Mouse (Mus musculus) MEL (cell line): ENCODE results near the gene Bcl7c.

Experiments used
- BHLHE40 ChIP-seq: IDR thresholded peaks from 2 replicates; pipeline ENCODE4 v1.6.1; 2012; ENCODE audit warnings: low read depth, mild to moderate bottlenecking, inconsistent platforms, low read length, improper control_type of control experiment, borderline replicate concordance
- CTCF ChIP-seq, 3 experiments: IDR thresholded peaks in 2 of 3; conservative IDR thresholded peaks in 1 of 3; 2 replicates each; pipeline ENCODE4 v1.5.1; 2011 to 2012; ENCODE audit warnings: low read length in 3 of 3, low read depth in 2 of 3, mild to moderate bottlenecking in 2 of 3, improper control_type of control experiment in 1 of 3, inconsistent platforms in 1 of 3, mixed read lengths in 1 of 3, moderate library complexity in 1 of 3; ENCODE audit not compliant: control insufficient read depth in 1 of 3, insufficient read depth in 1 of 3, poor library complexity in 1 of 3, severe bottlenecking in 1 of 3
- GABPA ChIP-seq: IDR thresholded peaks from 2 replicates; pipeline ENCODE4 v1.6.1; 2012; ENCODE audit warnings: low read depth, mild to moderate bottlenecking, inconsistent platforms, low read length, improper control_type of control experiment, moderate library complexity
- POLR2A ChIP-seq, 2 experiments: IDR thresholded peaks; 2 replicates each; pipeline ENCODE4 v1.6.1; 2011 to 2012; ENCODE audit warnings: low read length in 2 of 2, mild to moderate bottlenecking in 2 of 2, control low read depth in 1 of 2, improper control_type of control experiment in 1 of 2, low read depth in 1 of 2, moderate library complexity in 1 of 2; ENCODE audit not compliant: control insufficient read depth in 1 of 2, insufficient read depth in 1 of 2, poor library complexity in 1 of 2
- SMC3 ChIP-seq: IDR thresholded peaks from 2 replicates; pipeline ENCODE4 v1.6.1; 2011; ENCODE audit warnings: low read depth, low read length, improper control_type of control experiment
- TAL1 ChIP-seq: IDR thresholded peaks from 2 replicates; pipeline ENCODE4 v1.6.1; 2012; ENCODE audit warnings: mild to moderate bottlenecking, inconsistent platforms, low read length, moderate library complexity, mixed read lengths
- USF1 ChIP-seq: IDR thresholded peaks from 2 replicates; pipeline ENCODE4 v1.6.1; 2014; ENCODE audit warnings: low read depth, mild to moderate bottlenecking, inconsistent platforms, low read length, improper control_type of control experiment, moderate library complexity

DNA sequence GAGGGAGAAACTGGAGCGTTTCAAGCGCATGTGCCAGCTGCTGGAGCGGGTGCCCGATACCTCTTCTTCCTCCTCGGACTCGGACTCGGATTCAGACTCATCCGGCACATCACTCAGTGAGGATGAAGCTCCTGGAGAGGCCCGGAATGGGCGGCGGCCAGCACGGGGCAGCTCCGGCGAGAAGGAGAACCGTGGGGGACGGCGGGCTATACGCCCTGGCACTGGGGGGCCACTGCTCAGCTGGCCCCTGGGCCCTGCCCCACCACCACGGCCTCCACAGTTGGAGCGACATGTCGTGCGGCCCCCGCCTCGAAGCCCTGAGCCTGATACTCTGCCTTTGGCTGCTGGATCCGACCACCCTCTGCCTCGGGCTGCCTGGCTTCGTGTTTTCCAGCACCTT lies 43.3 kb upstream of the Bcl7c start:
- no peak for TF ChIP-seq TAL1
- no peak for TF ChIP-seq USF1
- no peak for TF ChIP-seq CTCF (IDR thresholded peaks at IDR 0.05 in 2 of 3, conservative IDR thresholded peaks at IDR 0.05 in 1 of 3; ENCODE audit: control insufficient read depth in 1 of 3, insufficient read depth in 1 of 3, low read depth in 2 of 3, low read length in 3 of 3, poor library complexity in 1 of 3, severe bottlenecking in 1 of 3)
- no peak for TF ChIP-seq BHLHE40
- TF ChIP-seq POLR2A (IDR thresholded peaks at IDR 0.05; ENCODE audit: control insufficient read depth in 1 of 2, insufficient read depth in 1 of 2, low read depth in 1 of 2, low read length in 2 of 2, poor library complexity in 1 of 2): no peak
- TF ChIP-seq SMC3: no peak
- TF ChIP-seq GABPA: no peak
